Mouse (Mus musculus) bone marrow, adult 2 months (tissue): ENCODE measurements around the gene Xlr3c.

Experiments used
- CTCF ChIP-seq: fragments of 200-500 bp; IDR thresholded peaks from 2 replicates; pipeline ENCODE4 v1.5.1; 2011; ENCODE audit warnings: low read length, control low read depth; ENCODE audit not compliant: control insufficient read depth, insufficient read depth
- POLR2A ChIP-seq: fragments of 200-500 bp; IDR thresholded peaks from 2 replicates; pipeline ENCODE4 v1.6.1; 2011; ENCODE audit warnings: low read depth, mild to moderate bottlenecking, control low read depth, low read length, borderline replicate concordance; ENCODE audit not compliant: control insufficient read depth

DNA sequence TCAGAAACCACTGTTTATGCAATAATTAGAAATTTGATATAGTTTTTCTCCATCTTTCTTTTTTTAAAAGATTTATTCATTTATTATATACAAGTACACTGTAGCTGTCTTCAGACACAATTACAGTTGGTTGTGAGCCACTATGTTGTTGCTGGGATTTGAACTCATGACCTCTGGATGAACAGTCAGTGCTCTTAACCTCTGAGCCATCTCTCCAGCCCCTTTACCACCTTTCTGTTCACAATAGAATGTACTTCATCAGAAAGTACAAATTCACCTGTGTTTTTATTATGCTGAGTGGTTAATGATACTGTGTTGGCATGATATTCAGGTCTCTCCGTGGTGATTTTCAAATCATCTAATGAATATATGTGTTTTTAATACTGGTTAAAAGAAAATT, 39.8 kb downstream of the Xlr3c start:
- TF ChIP-seq CTCF: no peak
- no peak for TF ChIP-seq POLR2A
